Mouse (Mus musculus) kidney, postnatal 0 days (tissue): ENCODE measurements around the gene Pigz. TPM values are rescaled to one million over a fixed set of nuclear protein-coding genes. Genes with fewer than 3 reads are reported as not detected.
A peak's percentile ranks its signal among the peaks of the same experiment; 100 is the strongest.

ENCODE experiments used
- ATAC-seq: fragments of 200-750 bp; cut with Nextera tagmentation; replicated peaks from 2 replicates; pipeline ENCODE4 v1.8.0; 2017; ENCODE audit warnings: low read depth, moderate number of reproducible peaks, moderate TSS enrichment, moderate library complexity; ENCODE audit not compliant: low FRiP score
- DNase-seq: peaks from one replicate; pipeline ENCODE4 v3.0.0-alpha.2; 2016; ENCODE audit warnings: low spot score
- H3K27ac ChIP-seq: fragments of 300-500 bp; sonication (generic); 2 replicates; pipeline ENCODE4 v1.5.1; 2014; ENCODE audit warnings: mild to moderate bottlenecking
- H3K27me3 ChIP-seq: fragments of 300-500 bp; sonication (generic); 2 replicates; pipeline ENCODE4 v1.6.1; 2014; ENCODE audit warnings: low read length, mixed read lengths; ENCODE audit not compliant: insufficient read depth
- H3K36me3 ChIP-seq: fragments of 300-500 bp; sonication (generic); 2 replicates; pipeline ENCODE4 v1.6.1; 2014; ENCODE audit warnings: low read length, mixed read lengths; ENCODE audit not compliant: insufficient read depth
- H3K4me1 ChIP-seq: fragments of 300-500 bp; sonication (generic); replicated peaks from 2 replicates; pipeline ENCODE4 v1.6.1; 2014; ENCODE audit warnings: antibody characterized with exemption, low read length, mixed read lengths; ENCODE audit not compliant: insufficient read depth
- H3K4me2 ChIP-seq: fragments of 300-500 bp; sonication (generic); 2 replicates; pipeline ENCODE4 v1.6.1; 2014; ENCODE audit warnings: mild to moderate bottlenecking, low read length, moderate library complexity, mixed read lengths
- H3K4me3 ChIP-seq: fragments of 300-500 bp; sonication (generic); replicated peaks from 2 replicates; pipeline ENCODE4 v1.5.1; 2014; ENCODE audit warnings: low read depth, low read length
- H3K9ac ChIP-seq: fragments of 300-500 bp; sonication (generic); 2 replicates; pipeline ENCODE4 v1.6.1; 2014; ENCODE audit warnings: low read depth, low read length
- H3K9me3 ChIP-seq: fragments of 300-500 bp; sonication (generic); replicated peaks from 2 replicates; pipeline ENCODE4 v1.6.1; 2016; ENCODE audit warnings: low read length, inconsistent platforms, mixed read lengths
- CTCF ChIP-seq: IDR thresholded peaks from 2 replicates; pipeline ENCODE4 v1.5.1; 2016; ENCODE audit warnings: antibody characterized with exemption, low read depth, mild to moderate bottlenecking, moderate library complexity
- WGBS: fragments of 180-500 bp; shearing (Covaris S2); extraction: QIAGEN DNeasy Blood & Tissue Kit; methylation state at CpG from one replicate; pipeline ENCODE4 v1.1.7; 2014; 5-methylcytosine and 5-hydroxymethylcytosine counted together
- polyA plus RNA-seq: library from polyadenylated mRNA; unstranded; fragments of >200 nt; fragmentation: Nextera tagmentation; extraction: Ambion mirVana; gene quantifications from 2 replicates; pipeline ENCODE4 v1.2.1, GENCODE M21; 2015

Pigz gene
- polyA plus RNA-seq, 1 experiment from 2014 or later: 2.2 TPM

- no peak for DNase-seq
- H3K27ac ChIP-seq: no peak overlapping the region
- no peak overlapping the region for H3K9ac ChIP-seq
- H3K9me3 ChIP-seq: no peaks in the 10 kb centered on the region
- no peaks in the 10 kb centered on the region for H3K27me3 ChIP-seq
- H3K4me1 ChIP-seq: no peaks in the 10 kb centered on the region
- ATAC-seq: no peak
- H3K36me3 ChIP-seq: no peaks in the 10 kb centered on the region
- no peak overlapping the region for H3K4me3 ChIP-seq
- no peak overlapping the region for H3K4me2 ChIP-seq
- 71% methylated on average over 11 of the region's 11 CpGs for WGBS
- no peak for TF ChIP-seq CTCF
Measured at GRCm38 (mm10) chr16:31908959-31909358, 24.7 kb upstream of the Pigz start.

DNA sequence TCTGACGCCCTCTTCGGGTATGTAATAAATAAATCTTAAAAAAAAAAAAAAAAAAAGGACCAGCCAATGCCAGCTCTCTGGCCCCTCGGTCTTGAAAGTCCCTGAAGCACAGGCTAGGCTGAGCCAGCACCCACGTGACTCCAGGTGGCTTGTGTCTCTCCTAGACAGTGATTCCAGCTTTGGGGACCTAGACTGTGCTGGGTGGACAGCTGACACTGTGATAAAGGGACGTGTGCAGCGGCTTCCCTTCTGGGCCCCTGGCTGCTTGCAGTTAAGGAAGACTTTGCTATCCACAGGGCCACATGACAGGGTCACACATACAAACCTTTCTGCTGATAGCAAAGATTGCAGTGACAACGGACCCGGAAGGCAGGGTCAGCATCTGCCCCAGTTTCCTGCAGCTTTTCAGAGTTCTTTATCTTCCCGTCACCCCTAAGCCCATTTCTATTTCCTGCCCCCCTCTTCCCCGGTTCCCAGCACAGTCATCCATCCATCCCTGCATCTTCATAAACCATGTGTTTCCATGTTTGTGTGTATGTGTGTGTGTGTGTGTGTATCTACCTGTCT lies 23.3 kb upstream of the Pigz start:
- WGBS: 46% methylated on average over 10 of the region's 10 CpGs
- DNase-seq: no peak
- no peak for ATAC-seq

GRCm38 (mm10) chr16:31917776-31918175 lies 15.9 kb upstream of the Pigz start:
- Histone ChIP-seq H3K27me3 (no peaks in the 10 kb centered on the region), H3K4me1 (no peaks in the 10 kb centered on the region), H3K36me3 (no peaks in the 10 kb centered on the region), H3K9me3 (no peaks in the 10 kb centered on the region), H3K4me2 (peak overlapping the region; percentile 44), H3K27ac (no peak overlapping the region), H3K9ac (no peak overlapping the region), H3K4me3 (no peak overlapping the region)
- DNase-seq: peak; percentile 16
- no peak for TF ChIP-seq CTCF
- ATAC-seq: peak; percentile 63; the same call in 1 of the 2 replicates
- WGBS: 54% methylated on average over 11 of the region's 11 CpGs

More for the DNA sequence above, 23.3 kb upstream of the Pigz start:
- no peaks in the 10 kb centered on the region for H3K27me3 ChIP-seq
- H3K4me2 ChIP-seq: no peak overlapping the region
- H3K4me1 ChIP-seq: no peaks in the 10 kb centered on the region
- no peak overlapping the region for H3K9ac ChIP-seq
- H3K36me3 ChIP-seq: no peaks in the 10 kb centered on the region
- H3K4me3 ChIP-seq: no peak overlapping the region
- no peaks in the 10 kb centered on the region for H3K9me3 ChIP-seq
- no peak overlapping the region for H3K27ac ChIP-seq
- TF ChIP-seq CTCF: no peak

DNA sequence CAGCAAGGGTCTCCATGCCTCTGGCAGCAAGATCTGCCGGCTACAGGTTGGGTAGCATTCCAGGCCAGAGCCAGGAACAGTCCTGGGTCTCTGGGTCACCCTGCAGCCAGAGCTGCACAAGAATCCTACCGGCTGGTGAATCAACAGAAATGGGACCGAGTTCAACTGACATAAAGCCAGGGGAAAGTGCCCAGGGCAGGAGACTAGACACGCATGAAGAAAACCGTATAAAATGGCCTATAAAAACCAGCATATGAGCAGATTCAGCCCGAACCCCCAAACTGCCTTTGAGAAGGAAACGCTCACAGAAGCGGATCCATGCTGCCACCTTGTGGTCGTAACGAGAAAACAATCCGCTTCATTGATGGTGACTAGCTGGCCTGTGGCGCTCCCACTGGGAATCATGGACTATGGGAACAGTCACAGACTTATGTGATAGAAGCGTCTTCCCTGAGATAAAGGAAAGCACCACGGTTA lies 15.4 kb upstream of the Pigz start:
- TF ChIP-seq CTCF: peak; percentile 95
- no peaks in the 10 kb centered on the region for H3K27me3 ChIP-seq
- no peaks in the 10 kb centered on the region for H3K36me3 ChIP-seq
- H3K27ac ChIP-seq: no peak overlapping the region
- 5% methylated on average over 14 of the region's 14 CpGs for WGBS
- H3K9me3 ChIP-seq: no peaks in the 10 kb centered on the region
- DNase-seq (peak; percentile 91), ATAC-seq (peak; percentile 27; the same call in 1 of the 2 replicates)
- no peaks in the 10 kb centered on the region for H3K4me1 ChIP-seq
- H3K4me2 ChIP-seq: peak overlapping the region; percentile 44
- H3K4me3 ChIP-seq: no peak overlapping the region
- H3K9ac ChIP-seq: no peak overlapping the region

GRCm38 (mm10) chr16:31924368-31924767 lies 9.3 kb upstream of the Pigz start:
- Histone ChIP-seq H3K27me3 (no peaks in the 10 kb centered on the region), H3K4me1 (no peaks in the 10 kb centered on the region), H3K9ac (no peak overlapping the region), H3K27ac (no peak overlapping the region), H3K4me2 (no peak overlapping the region), H3K36me3 (no peaks in the 10 kb centered on the region), H3K9me3 (no peaks in the 10 kb centered on the region), H3K4me3 (no peak overlapping the region)
- 74% methylated on average over 6 of the region's 6 CpGs for WGBS
- ATAC-seq: no peak
- DNase-seq: no peak
- no peak for TF ChIP-seq CTCF

DNA sequence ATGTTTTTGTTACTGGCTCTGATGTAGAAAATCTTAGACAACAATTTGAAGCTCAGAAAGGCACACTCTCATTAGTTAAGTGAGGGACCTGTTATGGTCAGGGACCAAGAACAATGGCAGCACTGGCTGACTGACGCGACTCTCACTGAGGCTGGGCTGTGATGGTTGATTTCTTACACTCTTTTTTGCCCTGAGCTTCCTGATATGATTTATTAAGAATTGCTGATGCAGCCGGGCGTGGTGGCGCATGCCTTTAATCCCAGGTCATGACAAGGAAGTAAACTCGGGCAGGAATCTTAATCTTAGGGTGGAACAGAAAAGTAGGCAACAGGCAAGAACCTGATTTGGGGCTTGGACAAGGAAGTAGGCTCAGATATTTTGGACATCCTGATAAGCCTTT lies 7.6 kb upstream of the Pigz start:
- no peak overlapping the region for H3K9ac ChIP-seq
- no peaks in the 10 kb centered on the region for H3K36me3 ChIP-seq
- H3K4me2 ChIP-seq: no peak overlapping the region
- no peak overlapping the region for H3K4me3 ChIP-seq
- no peaks in the 10 kb centered on the region for H3K4me1 ChIP-seq
- no peaks in the 10 kb centered on the region for H3K27me3 ChIP-seq
- ATAC-seq: no peak
- no peak for TF ChIP-seq CTCF
- no peak for DNase-seq
- WGBS: 62% methylated on average over 6 of the region's 6 CpGs
- H3K27ac ChIP-seq: 0 out of 2 replicates have a peak overlapping the region, but pooled peaks have one; percentile 31
- no peaks in the 10 kb centered on the region for H3K9me3 ChIP-seq
